Mouse (Mus musculus): ENCODE measurements around the gene Mcfd2.

Gene Mcfd2

DNA sequence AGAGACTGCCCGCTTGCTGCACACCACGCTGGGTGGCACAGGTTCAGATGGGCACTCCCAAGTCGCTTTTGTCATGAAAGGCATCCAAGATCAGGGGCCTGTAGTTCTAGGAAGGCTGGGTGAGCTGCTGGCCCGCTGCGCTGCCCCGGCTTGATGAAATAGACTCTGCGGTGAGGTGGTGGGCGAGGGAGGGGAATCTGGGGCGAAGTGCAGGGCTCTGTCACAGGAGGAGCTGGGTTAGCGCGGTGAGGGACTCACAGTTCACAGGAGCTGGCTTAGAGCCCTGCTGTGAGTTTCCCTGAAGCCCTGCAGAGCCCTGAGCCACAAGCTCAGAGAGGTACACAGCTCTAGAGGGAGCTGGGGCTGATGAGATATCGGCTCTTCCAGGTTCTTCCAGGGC, 22.4 kb upstream of the Mcfd2 start:
- DNase-seq (ENCODE audit: low spot score): no peak

DNA sequence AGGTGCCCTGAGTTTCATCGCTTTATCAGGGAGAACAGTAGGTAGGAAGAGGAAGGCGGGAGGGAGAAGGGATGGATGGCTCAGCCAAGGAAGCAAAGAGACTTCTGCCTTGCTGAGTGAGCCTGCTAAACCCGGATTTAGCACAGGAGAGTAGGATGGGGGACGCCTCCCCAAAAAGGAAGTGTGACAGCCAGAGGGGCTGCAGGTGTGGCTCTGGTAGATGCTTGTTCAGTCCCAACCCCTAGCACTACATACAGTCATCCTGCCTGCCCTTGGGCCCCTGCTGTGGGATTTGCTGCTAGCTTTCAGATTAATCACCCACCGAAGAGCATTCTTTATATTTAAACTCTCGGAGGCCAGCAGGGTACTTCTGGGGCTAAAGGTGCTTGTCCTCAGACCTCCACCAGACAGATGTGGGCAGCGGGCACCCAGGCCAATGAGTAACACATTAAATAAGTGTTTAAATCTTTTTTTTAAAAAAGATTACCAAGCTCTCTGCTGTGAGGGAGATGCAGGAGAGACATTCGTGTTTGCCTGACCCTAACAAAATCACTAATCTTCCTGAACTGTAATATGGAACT, 21.6 kb upstream of the Mcfd2 start:
- DNase-seq (ENCODE audit: low spot score): no peak

DNA sequence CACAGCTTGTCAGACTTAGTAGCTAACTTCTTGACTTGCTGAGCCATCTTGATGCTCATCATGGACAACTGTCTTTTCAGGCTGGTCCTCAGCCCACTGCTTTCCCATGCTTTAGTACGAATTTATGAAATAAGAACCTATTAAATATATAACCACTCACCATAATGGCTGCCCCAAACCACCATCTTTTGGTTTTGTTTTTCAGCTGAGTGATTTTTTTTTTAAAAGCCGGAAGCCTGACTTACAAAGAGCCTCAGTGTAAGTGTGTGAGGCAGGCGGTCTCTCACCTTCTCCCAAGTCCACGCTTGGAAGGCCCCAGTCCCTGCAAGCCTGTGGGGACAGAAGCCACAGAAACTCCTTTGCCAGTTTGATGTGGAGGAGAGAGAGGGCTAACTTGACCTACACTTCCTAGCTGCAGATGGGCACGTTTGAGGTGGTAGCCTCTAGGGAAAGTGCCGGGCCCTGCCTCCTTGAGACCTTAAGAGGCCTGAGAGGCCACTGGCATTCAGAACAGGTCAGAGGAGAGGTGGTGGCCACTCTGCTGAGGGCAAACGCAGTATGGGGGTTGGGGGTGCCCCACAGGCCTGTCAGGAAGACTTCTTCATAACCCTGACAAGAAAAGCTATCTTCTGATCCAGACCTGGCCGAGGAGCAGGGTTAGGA, 20.9 kb upstream of the Mcfd2 start:
- no peak for DNase-seq (ENCODE audit: low spot score)

DNA sequence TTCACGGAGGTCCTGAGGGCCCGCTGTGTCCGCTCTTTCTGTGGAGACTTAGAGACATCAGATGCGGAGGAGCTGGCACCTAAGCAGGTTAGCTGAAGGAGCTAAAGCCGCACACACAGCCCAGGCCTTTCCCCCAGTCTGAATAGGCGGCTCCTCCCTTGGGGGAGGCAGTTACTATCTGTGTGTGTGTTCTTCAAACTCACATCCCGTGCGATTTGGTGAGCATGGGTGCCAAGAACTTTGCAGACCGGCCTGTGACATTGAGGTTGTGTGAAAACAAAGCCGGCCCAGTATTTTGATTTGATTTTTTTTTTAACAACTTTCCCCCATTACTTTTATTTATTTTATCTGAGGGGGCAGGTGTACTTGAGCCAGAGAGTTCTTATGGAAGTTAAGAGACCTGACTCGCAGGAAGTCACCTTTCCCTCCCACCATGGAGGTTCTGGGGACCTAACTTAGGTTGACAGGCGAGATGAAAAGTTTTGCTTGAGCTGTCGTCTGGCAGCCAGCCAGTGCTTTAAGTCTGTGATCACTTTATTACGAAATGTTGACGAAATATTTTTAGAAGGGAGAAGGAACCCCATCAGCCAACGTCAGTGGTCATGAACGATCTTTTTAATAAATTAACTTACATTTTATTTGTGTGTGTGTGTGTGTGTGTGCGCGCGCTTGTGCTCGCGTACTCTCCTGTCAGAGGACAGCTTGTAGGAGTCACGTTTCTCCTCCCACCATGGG, 20.2 kb upstream of the Mcfd2 start:
- no peak for DNase-seq (ENCODE audit: low spot score)

DNA sequence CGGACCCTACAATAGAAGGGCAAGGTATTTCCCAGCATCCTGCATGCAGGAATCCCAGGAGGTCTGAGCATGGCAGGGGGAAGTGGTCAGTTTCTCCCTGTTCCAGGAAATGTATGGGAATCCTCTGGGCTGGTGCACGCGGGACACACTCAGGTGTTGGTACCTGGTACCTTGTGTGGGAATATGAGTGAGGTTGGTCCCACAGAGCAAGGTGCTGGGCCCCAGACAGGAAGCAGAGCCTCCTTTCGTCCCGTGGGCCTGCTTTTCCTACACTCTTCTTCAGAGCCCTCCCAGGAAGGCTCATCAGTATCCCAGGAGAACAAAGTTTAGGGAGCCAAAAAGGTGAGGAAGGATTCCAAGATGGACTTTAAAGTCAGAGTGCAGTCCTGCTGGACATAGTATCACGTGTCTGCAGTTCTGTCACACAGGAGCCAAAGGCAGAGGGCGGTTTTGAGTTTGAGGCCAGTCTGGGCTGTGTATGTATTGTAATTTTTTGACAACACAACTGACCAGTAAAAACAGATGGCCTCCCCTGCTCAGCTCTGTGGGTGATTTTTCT, 18.8 kb upstream of the Mcfd2 start:
- no peak for DNase-seq (ENCODE audit: low spot score)

DNA sequence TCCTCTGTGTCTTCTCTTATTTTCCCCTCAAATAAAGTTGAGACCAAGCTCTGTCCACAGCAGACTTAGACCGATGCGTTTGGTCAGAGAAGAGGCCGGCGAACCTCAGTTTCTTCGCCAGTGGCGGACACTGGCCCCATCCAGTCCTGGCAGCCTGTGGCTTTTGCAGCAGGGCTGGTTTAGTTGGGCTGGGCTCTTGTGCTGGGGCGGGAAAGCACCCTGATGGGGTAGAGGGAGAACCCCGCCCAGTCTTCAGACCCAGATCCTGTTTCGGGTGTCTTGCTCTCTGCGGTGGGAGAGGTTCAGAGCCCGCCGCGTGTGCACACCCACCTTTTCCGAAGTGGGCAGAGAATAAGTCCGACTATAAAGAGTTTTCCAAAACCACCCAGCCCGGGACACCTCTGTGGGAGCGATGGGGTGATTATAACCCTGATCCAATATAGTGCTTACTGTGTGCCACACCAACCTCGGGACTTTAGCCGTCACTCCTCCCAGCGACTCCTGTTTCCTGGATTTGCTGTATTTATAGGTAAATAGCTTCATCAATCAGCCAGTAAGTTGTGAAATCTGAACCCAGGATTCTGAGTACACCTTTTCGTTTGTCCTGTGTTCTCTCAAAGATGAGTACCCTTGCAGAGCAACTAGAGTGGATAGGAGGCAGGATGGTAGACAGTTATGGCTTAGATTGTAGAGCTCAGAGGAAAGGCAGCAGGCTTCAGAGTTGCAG, 18.2 kb upstream of the Mcfd2 start:
- DNase-seq (ENCODE audit: low spot score): no peak

DNA sequence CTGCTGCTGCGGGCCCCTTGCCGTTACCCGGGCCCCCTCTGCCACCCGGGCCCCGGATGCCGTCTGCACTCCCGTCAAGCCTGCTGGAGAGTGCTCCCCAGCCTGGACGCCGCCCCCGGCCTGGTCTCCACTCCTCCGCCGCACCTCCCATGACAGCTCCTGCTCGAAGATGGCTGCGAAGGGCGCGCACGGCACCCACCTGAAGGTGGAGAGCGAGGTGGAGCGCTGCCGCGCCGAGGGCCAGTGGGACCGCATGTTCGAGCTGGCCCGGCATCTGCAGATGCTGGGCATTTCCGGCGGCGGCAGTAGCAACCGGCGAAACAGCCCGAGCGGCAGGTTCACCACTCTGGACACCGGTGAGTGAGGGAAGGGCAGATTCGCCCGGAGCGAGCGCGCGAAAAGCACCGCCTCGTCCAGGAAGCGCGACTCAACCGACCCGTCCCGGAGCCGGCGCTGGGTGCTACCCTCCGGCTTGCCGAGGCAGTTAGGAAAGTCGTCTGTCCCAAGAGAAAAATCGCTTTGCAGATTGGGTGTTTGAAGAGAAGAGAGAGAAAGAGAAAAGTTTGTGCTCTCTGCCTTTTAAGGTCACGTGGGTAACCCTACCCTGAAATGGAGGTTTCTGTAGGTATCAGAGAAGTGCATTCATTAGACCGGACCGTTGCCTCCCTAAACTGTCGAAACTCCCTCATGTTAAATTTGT, 17.5 kb upstream of the Mcfd2 start:
- no peak for DNase-seq (ENCODE audit: low spot score)

DNA sequence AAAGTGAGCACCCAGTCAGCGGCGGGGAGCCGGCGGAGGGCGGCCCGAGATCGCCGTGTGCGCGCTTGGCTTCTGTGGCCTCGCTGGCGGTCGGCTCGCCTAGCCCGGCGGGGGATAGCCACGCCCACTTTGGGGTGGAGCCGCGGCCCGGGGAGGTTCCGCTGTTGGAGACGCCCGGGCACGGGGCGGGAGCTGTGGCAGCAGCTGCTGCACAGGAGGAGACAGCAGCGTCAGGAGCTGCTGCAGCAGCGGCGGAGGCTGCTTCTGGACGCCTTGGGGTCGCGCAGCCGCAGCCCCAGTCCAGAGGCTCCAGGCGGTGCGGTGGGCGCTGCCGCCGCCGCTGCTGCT, 16.9 kb upstream of the Mcfd2 start, which contains the start of gene Ttc7:
Gene Ttc7, plus strand, starts transcription at position 181 of the 348 bp plus-strand sequence.
- DNase-seq (ENCODE audit: low spot score): peak; percentile 98

DNA sequence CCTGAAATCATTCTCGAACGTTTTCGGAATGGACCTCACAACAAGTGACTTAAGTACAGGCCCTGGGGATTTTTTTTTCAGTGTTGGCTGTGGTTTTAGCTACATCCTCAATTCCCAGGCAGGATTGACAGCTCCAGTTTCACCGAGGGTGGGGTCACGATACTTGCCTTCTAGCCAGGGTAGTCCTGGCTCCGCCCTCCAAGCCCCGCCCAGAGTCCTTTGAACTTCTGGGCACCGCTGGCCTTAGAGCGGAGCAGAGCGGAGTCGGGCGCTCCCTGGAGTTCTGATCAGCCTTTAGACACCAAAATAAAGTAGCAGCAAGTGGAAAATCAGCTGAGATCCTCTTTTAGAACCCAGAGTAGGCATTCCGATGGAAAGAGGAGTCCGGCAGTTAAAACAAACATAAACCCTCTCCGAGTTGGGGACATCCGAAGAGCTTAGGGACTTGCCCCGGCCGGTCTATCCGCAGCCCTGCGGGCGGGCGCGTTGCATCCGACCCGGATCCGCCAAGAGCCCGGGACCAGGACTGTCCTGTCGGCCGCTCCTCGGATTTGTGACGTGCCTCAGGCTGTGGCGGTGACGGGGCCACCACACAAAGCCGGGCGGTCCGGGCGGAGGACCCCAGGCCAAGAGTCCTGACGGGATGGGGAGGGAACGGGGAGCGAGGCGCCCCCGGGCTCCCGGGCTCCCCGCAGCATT, 16.4 kb upstream of the Mcfd2 start:
- peak; percentile 83 for DNase-seq (ENCODE audit: low spot score)

DNA sequence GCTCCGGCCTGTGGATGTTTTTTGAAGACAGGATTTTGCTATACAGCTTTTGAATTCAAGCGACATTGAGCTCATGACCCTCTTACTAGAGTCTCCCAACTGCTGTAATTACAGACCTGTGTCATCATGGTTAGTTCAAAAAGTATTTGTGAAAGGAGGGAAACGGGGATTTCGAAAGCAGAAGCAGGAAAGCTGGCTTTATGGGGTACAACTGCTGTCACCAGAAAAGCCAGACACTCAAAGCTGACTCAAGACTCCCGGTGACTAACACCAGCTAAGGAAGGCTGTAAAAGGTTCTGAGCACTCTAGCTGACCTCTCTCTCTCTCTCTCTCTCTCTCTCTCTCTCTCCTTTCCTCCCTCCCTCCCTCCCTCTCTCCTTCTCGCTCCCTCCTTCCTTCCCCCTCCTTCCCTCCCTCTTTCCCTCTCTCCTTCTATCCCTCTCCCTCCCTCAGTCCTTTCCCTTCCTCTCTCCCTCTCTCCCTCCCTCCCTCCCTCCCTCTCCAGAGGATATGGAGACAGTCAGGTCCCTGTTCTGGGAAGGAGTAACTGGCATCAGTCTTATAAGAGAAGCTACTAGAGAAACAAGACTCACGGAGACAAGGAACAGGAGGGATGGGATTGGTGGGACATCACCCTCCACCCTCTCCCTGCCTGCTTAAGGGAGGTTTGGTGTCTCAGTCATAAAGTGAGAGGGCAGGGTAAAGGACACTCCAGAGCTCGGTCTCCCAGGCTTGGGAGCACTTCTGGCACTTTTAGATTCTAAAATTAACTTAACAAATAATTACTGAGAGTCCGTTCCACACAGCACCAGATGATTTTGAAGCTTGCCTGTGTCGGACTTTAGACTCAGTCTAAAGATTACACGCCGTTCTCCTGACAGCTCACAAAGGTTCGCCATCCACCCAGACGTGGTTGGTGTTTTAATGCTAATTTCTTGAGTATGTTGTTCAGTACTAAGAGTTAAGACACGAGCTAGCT, 9.9 kb upstream of the Mcfd2 start:
- no peak for DNase-seq (ENCODE audit: low spot score)

DNA sequence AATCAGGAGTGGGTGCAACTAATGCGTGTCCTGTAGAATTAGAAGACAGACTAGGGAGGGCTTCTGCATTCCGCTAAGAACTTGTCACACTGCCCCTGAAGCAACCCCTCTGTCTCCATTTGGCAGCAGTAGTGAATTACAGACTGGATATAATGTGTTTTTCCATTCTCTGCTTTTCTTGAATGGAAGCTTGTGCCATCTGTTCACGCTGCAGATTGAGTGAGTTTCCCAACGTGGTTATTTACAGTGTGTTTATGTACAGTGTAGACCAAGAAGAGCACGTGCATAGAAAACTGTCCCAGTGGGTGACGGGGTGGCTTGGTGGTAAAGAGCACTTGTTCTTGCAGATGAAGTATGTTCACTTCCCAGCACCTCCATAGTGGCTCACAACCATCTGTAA, 3.7 kb upstream of the Mcfd2 start:
- no peak for DNase-seq (ENCODE audit: low spot score)

DNA sequence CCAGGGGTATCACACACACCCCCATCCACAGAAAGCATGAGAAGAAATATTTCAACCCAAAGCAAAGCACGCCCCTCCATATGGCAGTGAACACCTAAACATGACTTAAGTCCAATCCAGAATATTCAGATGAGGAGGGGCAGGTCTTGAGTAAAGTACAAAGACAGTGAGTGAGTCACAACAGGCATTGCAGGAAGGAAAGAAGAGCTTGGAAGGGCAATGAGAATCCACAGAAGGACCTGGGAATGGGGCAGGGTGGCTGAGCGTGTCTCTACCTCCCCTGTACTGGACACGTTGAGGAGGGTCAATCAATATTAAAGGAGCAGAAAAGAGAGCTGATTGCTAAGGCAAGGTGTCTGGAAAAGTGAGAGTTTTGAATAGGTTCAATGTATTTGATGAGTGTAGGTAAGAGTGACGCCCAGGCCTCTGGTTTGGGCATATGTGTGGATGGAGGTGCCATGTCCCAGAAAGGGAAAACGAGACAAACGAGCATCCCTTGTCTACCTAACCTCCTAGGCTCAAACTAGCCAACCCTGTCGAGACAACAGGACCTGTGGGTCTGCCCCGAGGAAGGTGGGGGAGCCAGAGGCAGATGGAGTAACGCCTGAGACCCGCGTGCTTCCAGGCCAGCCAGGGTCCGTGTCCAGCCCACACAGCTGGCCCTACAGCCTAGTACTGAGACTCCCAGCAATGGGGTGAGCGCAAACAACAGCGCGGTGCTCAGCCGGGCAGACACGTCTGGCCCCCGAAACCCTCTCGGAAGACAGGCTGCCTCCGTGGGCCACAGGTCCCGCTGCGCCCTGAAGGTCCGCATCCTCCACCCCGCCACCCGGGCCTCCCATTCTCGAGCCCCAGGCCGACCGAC, 576 bp downstream of the Mcfd2 start:
- no peak for DNase-seq (ENCODE audit: low spot score)

DNA sequence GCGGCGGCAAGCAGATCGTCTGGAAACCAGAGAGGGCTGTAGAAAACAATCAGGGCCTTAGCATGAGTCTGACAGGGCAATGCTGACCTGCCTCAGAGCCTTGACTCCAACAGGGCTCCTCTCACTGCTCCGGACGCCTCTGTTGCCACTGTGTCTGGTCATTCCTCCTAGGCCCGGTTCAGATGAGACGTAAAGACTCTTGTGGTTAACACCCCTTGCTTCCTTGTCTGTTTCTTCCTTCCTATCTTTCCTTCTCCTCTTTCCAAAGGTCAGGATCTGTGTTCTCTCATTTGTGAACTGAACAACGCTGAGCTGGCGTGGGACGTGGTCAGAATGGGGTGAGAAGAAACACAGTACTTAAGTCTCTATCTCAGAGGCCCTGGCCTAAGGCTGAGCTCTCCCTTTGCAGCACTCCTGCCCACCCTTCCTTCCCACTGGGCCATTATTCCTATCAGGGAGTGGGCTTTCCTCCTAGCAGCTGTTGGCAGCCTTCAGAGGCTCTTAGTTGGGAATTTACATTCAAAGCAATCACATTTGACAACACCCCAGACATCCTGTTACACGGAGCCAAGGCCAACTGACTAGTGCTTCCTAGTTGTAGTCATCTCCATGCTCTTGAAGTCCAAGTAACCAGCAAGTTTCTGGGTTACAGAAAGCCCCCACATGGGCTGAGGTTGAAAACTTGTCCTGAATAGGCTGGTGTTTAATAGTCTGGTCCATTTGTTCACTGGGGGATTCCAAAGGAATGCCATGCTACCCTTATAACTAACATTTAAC, 1.5 kb downstream of the Mcfd2 start:
- no peak for DNase-seq (ENCODE audit: low spot score)

DNA sequence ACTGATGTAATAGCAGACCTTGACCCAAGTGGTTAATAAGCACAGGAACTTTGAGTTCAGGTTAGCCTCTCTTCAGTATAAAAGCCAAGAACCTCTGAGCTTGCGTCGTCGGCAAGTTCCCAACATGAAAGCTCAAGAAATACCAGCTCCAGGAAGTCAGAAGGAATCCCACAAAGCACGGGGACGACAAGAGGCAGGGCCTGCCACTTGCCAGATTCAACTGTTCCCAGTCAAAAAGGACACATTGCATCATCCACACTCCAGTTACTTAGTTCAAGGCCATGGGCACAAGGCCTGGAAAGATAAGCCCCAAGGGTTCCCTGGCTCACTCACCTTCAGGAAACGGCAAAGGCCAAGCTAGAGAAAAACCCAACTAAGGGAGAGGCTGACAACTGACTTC, 2.3 kb downstream of the Mcfd2 start:
- DNase-seq (ENCODE audit: low spot score): no peak

DNA sequence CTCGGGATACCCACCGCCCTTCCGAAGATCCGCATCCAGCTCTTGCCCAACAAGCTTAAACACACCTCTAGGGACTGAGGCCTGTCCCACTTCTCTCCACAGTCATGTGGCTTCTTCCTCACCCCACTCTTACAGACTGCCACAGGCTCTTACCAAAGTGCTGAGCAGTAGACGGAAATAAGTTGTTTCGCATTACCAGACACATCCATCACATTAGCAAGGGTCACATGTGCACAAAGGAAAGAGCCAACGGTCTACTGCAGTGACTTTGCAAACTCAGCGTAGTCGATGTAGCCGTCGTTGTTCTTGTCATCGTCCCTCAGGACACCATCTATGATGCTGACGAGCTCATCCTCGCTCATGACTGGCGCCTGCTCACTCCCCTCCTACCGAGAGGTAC, 10.1 kb downstream of the Mcfd2 start:
- no peak for DNase-seq (ENCODE audit: low spot score)

DNA sequence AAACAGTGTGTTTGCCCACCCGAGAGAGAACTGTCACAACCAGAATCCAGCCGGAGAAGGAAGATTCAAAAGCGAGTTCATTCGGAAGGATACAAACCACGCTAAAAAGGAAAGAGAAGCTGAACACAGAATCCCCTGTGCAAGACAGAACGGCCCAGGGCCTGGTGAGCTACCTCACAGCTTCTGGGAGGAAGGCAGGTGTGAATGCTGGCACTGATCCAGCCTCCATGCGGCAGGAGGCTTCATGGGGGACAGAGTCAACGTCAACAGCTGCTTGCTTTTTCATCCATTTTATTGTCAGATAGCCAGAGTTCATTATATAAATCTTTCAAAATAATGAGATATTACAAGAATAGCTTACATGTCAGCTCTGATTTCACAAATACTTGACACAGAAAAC, 11.4 kb downstream of the Mcfd2 start:
- no peak for DNase-seq (ENCODE audit: low spot score)

DNA sequence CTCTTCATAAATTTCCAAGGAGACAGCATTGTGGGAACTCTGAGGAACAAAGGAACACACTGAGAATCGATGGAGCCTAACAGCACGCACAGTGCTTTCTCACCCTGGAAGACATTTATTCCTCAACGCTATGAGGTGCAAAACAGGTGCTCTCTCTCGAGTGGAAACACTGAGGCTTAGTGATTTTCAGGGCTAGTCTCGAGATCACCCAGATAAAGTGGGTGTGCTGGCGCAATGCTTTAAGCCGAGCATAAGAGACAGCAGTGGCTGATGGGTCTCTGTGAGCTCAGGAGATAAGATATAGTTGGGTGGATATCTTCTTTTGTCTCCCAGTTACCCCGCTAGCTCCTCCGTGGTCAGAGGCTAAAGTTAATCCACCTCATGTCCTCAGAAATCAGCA, 19.6 kb downstream of the Mcfd2 start:
- no peak for DNase-seq (ENCODE audit: low spot score)

DNA sequence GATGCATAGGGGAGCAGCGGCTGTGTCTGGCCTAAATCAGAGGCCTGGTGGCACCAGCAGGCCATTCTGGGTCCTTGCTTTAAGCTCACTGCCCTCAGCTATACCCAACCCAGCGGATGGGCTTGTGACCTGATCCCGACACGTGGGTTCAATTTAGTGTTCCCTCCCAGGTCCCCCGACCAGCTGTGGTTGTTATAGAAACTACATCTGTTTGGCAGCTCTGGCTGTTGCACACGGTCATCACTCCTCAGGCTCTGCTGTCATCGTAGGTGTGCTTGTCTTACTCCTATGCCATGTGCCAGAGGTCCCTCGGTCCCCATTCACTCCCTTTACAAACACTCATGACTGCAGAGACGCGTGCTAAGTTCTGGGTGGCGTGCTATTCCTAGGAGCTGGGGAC, 27.9 kb downstream of the Mcfd2 start:
- no peak for DNase-seq (ENCODE audit: low spot score)

Measured in ovary, postnatal 14 days (tissue).